Mouse (Mus musculus) T-helper 2 cell (primary cell): ENCODE measurements around the gene Rps6kb2.

ENCODE experiments used
- in situ Hi-C: fragments of 300-600 bp; cut with MboI, MseI; formaldehyde crosslinking; loops from one replicate; pipeline ENCODE4 v1.15.1; 2025; ENCODE audit warnings: high pct_unique_total_duplicates

Gene Rps6kb2

GRCm38 (mm10) chr19:4155223-4156072 is 7.7 kb downstream of the Rps6kb2 start:
- in situ Hi-C loops, result no loop called here

- in situ Hi-C loops, result no loop called here
These were observed 8.5 kb downstream of the Rps6kb2 start for GRCm38 (mm10) chr19:4154437-4155222.

- in situ Hi-C loops, result no loop called here
These were observed 9.9 kb downstream of the Rps6kb2 start, which contains the start of gene Ptprcap for GRCm38 (mm10) chr19:4153232-4153654. Ptprcap (plus strand) TSS chr19:4153604.

- in situ Hi-C loops, result no loop called here
These were observed 10.5 kb downstream of the Rps6kb2 start for GRCm38 (mm10) chr19:4152445-4153231.

GRCm38 (mm10) chr19:4151898-4152297 is 11.3 kb downstream of the Rps6kb2 start:
- in situ Hi-C loops, result no loop called here

- in situ Hi-C loops, result no loop called here
These were observed 11.7 kb downstream of the Rps6kb2 start for GRCm38 (mm10) chr19:4151488-4151860.

DNA sequence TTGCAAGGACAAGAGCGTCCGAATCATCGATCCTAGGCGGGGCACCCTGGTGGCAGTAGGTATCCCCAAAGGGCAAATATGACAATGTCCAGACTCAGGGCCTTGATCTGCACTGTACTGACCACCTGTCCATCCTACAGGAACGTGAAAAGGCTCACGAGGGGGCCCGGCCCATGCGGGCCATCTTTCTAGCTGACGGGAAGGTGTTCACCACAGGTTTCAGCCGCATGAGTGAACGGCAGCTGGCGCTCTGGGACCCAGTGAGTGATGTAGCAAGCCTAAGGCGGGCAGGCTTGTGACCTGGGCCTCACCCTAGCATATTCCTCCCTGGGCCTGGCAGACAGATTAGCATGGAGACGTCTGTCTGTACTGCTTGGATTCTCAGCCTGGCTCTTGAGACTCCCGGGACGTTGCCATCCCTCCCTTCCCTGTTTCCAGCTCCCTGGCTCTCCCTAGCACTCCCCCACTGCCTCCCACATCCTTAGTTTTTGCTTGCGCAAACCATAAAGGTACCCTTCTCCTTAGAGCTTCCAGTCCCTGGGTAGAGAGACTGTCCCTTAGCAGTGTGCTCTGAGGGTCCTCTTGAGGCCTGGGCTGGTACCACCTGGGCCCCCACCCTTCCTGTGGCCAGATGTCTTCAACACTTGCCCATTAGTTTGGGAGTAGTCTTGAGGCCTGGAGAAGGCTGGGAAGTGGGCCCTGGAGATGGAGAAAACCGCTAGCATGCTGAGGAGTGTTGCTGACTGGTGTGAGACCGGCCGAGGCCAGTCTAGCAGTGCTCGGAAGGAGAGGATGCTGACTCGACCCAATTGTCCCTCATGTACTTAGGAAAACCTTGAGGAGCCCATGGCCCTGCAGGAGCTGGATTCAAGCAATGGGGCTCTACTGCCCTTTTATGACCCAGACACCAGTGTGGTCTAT is 12.3 kb downstream of the Rps6kb2 start:
- in situ Hi-C loops, result no loop called here

DNA sequence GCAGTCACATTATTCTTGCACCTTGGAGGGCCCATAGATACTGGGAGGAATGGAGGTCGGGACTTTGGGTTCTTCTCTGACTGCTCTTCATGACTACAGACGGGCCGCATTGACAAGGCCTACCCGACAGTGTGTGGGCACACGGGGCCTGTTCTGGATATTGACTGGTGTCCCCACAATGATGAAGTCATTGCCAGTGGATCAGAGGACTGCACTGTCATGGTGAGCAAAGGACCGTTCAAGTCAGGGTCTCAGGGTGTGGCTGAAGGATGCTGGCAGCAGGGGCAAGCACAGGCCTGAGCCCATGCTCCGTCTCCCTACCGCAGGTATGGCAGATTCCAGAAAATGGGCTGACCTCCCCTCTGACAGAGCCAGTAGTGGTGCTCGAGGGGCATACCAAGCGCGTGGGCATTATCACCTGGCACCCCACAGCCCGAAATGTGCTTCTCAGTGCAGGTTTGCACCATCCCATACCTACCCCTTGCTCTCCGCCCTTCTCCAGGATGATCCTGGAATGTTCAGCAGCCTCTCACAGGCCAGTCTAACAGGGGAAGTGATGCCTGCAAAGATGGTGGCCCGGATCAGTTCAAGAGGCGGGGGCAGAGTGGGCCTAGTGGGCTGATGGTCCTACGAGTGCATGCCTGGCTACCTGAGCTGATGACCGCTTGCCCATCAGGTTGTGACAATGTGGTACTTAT is 13.2 kb downstream of the Rps6kb2 start:
- in situ Hi-C loops, result no loop called here

DNA sequence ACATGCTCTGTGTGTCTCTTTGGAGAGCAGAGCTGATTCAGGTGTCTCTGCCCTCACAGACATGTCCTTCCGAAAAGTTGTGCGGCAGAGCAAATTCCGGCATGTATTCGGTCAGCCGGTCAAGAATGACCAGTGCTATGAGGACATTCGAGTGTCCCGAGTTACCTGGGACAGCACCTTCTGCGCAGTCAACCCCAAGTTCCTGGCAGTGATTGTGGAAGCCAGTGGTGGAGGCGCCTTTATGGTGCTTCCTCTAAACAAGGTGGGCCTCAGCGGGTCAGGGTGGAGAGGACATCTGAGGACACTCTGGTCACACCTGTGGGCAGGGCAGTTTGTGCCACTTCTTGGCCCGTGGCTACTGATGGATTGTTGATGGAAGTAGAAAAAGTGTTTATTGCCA is 13.9 kb downstream of the Rps6kb2 start:
- in situ Hi-C loops, result no loop called here

- in situ Hi-C loops, result no loop called here
These were observed 14.3 kb downstream of the Rps6kb2 start for GRCm38 (mm10) chr19:4148819-4149218.

DNA sequence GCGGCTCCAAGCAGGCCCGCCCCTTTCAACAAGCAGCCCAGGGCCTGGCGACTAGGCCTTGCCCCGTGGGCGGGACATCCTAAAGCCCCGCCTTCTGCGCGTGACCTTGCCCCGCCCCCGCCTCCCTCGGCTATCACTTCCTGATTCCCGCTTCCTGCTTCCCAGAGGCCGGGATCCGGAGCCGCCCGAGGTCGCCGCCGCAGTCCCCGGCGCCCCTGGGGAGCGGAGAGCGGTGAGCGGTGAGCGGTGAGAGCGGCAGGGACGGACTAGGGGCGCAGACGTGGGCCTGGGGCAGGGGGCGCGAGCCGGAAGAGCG is 14.7 kb downstream of the Rps6kb2 start, which contains the start of gene Coro1b:
Gene Coro1b (plus strand): TSS at position 129 of the 316 bp plus-strand sequence.
- in situ Hi-C loops, result no loop called here

- in situ Hi-C loops, result no loop called here
These were observed 15.2 kb downstream of the Rps6kb2 start for GRCm38 (mm10) chr19:4147782-4148490.

DNA sequence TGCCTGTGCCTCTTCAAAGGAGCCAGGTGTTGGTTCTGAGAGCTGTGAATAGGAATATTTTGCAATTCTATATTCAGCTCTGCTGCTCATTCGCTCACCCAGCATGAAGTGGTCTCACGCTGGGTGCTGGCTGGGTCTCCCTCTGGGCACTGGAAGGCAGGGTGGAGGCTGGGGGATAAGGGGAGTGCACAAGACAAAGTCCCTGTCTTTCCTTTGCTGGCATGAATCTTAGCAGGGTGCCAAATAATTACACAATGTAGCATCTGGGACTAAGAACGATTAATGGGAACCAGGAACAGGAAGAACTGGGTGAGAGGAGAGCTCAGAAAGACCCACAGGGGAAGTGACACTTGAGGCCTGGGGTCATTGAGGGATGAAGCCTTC is 16.1 kb downstream of the Rps6kb2 start:
- in situ Hi-C loops, result no loop called here

DNA sequence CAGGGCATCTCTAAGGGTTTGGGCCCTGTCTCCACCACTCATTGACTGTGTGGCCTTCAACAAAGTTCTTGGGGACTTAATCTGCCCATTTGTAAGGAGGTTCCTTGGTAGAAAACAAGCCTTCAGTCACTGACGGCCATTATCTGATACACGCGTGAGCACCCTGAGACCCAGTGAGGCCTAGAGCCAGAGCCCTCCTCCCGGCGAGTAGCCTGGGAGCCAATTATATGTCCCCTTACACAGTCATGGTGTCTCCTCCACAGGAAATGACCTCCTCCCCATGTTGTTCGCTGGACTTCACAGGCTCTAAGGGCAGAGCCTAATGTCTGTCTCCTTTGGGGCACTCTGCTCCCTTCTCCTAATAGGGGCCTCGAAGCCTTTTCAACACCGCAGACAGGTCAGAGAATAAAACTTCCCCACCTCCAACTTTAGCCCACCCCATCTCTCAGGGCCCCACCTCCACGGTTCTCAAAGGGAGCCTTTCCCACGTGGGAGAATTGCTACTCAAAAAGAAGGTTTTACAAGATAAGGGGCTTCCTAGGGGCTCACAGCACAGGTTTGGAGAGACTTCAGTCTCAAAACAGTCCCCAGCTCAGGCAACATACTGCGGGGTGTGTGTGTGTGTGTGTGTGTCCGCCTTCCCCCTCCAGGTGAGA is 16.7 kb downstream of the Rps6kb2 start:
- in situ Hi-C loops, result no loop called here

GRCm38 (mm10) chr19:4145936-4146335 is 17.2 kb downstream of the Rps6kb2 start:
- in situ Hi-C loops, result no loop called here

GRCm38 (mm10) chr19:4144550-4145498 is 18.3 kb downstream of the Rps6kb2 start:
- in situ Hi-C loops, result loop anchor here (5.0 kb wide), 1 partner anchor 48 kb away; the partner anchor contains the start of genes Cdk2ap2 and Pitpnm1

GRCm38 (mm10) chr19:4143759-4144268 is 19.3 kb downstream of the Rps6kb2 start, which contains the start of gene Cabp4:
Cabp4 (minus strand) TSS chr19:4144033.
- in situ Hi-C loops, result loop anchor here (5.0 kb wide), 1 partner anchor 47 kb away; the partner anchor contains the start of genes Cdk2ap2 and Pitpnm1
